Mouse (Mus musculus) embryonic facial prominence, embryonic 11.5 days (tissue): ENCODE data around the gene Gm10217. TPM values are rescaled to one million over a fixed set of nuclear protein-coding genes. Genes with fewer than 3 reads are reported as not detected.

Experiments
- ATAC-seq: fragments of 200-750 bp; cut with Nextera tagmentation; replicated peaks from 2 replicates; pipeline ENCODE4 v1.8.0; 2017; ENCODE audit warnings: low read depth; ENCODE audit not compliant: insufficient number of reproducible peaks, low FRiP score, low TSS enrichment
- DNase-seq: peaks from one replicate; pipeline ENCODE4 v3.0.0-alpha.2; 2015; ENCODE audit warnings: low spot score
- H3K27ac ChIP-seq: fragments of 300-500 bp; sonication (generic); replicated peaks from 2 replicates; pipeline ENCODE4 v1.5.1; 2014; ENCODE audit warnings: mild to moderate bottlenecking, low read depth, low read length, control low read depth
- H3K27me3 ChIP-seq: fragments of 300-500 bp; sonication (generic); 2 replicates; pipeline ENCODE4 v1.6.1; 2014; ENCODE audit warnings: mild to moderate bottlenecking, low read length, moderate library complexity, mixed read lengths; ENCODE audit not compliant: control insufficient read depth, insufficient read depth
- H3K36me3 ChIP-seq: fragments of 300-500 bp; sonication (generic); replicated peaks from 2 replicates; pipeline ENCODE4 v1.6.1; 2014; ENCODE audit warnings: low read depth, mild to moderate bottlenecking, low read length, moderate library complexity, mixed read lengths; ENCODE audit not compliant: control insufficient read depth, insufficient read depth
- H3K4me1 ChIP-seq: fragments of 300-500 bp; sonication (generic); 2 replicates; pipeline ENCODE4 v1.6.1; 2014; ENCODE audit warnings: low read length, mixed read lengths; ENCODE audit not compliant: control insufficient read depth, insufficient read depth
- H3K4me2 ChIP-seq: fragments of 300-500 bp; sonication (generic); 2 replicates; pipeline ENCODE4 v1.6.1; 2014; ENCODE audit warnings: low read depth, mild to moderate bottlenecking, control low read depth, low read length, moderate library complexity
- H3K4me3 ChIP-seq: fragments of 300-500 bp; sonication (generic); 2 replicates; pipeline ENCODE4 v1.5.1; 2014; ENCODE audit warnings: low read depth, low read length, control low read depth
- H3K9ac ChIP-seq: fragments of 300-500 bp; sonication (generic); replicated peaks from 2 replicates; pipeline ENCODE4 v1.6.1; 2014; ENCODE audit warnings: mild to moderate bottlenecking, control low read depth, low read length
- H3K9me3 ChIP-seq: fragments of 300-500 bp; sonication (generic); replicated peaks from 2 replicates; pipeline ENCODE4 v1.6.1; 2016; ENCODE audit warnings: mild to moderate bottlenecking, low read length, inconsistent platforms, mixed read lengths; ENCODE audit not compliant: control insufficient read depth
- WGBS: fragments of 180-500 bp; shearing (Covaris S2); extraction: QIAGEN DNeasy Blood & Tissue Kit; methylation state at CpG from one replicate; pipeline ENCODE4 v1.1.7; 2014; 5-methylcytosine and 5-hydroxymethylcytosine counted together
- polyA plus RNA-seq: library from polyadenylated mRNA; unstranded; fragments of >200 nt; fragmentation: Nextera tagmentation; extraction: Ambion mirVana; gene quantifications from 2 replicates; pipeline ENCODE4 v1.2.1, GENCODE M21; 2014

Gene Gm10217
- polyA plus RNA-seq, 1 experiment from 2014 or later: not detected

DNA sequence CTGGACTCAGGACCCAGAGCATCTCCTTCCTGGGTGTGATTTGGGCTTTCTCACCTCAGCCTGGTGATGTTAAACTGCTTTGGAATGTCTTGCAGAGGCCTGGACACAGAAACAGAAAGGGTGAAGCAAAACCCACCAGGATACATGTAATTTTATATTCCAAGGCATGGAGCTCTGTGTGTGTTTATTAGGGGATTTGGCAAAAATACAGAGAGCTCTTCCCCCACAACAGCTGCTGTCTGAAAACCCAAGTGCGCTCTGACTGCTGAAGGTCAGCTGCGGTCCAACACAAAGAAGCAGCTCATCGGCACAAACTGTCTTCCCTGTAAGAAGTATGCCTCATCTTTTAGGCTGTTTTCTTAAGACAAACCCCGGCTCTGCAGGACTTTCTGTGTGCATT is 15.9 kb downstream of the Gm10217 start:
- 83% methylated on average over 4 of the region's 4 CpGs for WGBS
- H3K4me2 ChIP-seq: no peak overlapping the region
- ATAC-seq (no peak), DNase-seq (no peak)
- no peaks in the 10 kb centered on the region for H3K27me3 ChIP-seq
- no peaks in the 10 kb centered on the region for H3K4me1 ChIP-seq
- no peak overlapping the region for H3K27ac ChIP-seq
- no peaks in the 10 kb centered on the region for H3K9me3 ChIP-seq
- no peak overlapping the region for H3K4me3 ChIP-seq
- no peak overlapping the region for H3K9ac ChIP-seq
- H3K36me3 ChIP-seq: no peaks in the 10 kb centered on the region

DNA sequence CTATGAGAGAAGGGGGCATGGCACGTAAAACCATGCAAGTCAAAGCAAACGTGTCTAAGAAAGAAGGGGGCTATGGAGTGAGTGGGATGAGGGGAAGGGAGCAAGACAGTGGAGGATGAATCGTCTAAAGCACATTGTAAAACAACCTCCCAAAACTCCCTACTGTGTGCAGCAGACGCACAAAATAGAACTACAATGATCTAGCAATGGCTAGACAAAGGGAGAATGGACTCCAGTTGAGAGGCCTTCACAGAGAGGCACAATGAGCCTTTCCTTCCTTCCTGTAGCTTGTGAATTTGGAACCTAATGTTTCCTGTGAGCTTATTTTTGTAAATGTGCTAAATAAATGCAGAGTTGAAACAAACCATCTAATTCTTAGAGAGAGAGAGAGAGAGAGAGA is 22.7 kb downstream of the Gm10217 start:
- H3K9me3 ChIP-seq: no peaks in the 10 kb centered on the region
- DNase-seq (no peak), ATAC-seq (no peak)
- H3K27ac ChIP-seq: no peak overlapping the region
- H3K4me1 ChIP-seq: no peaks in the 10 kb centered on the region
- H3K9ac ChIP-seq: no peak overlapping the region
- no peak overlapping the region for H3K4me3 ChIP-seq
- WGBS: 70% methylated on average over 4 of the region's 4 CpGs
- no peaks in the 10 kb centered on the region for H3K27me3 ChIP-seq
- H3K4me2 ChIP-seq: no peak overlapping the region
- no peaks in the 10 kb centered on the region for H3K36me3 ChIP-seq

DNA sequence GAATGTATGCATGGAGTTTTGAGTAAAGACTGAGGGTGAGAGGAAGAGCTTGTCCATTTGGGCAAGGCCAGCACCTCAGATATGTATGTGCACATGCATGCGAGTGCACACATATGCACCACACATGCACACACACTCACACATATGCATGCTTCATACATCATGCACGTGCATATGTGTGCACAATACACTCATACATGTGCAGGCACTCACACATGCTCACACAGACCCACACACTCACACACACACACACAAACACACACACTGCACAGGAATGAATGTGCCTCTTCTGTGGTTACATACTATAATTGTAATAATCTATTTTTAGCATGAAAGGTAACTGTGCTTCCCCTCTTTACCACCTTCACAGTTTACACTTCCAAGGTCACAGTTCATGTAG is 35.1 kb downstream of the Gm10217 start:
- Histone ChIP-seq H3K9me3 (no peaks in the 10 kb centered on the region), H3K27me3 (no peaks in the 10 kb centered on the region), H3K9ac (no peak overlapping the region), H3K36me3 (no peaks in the 10 kb centered on the region), H3K4me1 (no peaks in the 10 kb centered on the region), H3K4me2 (no peak overlapping the region), H3K4me3 (no peak overlapping the region), H3K27ac (no peak overlapping the region)
- 0 out of 2 replicates have a peak, but pooled peaks have one; percentile 39 for ATAC-seq
- DNase-seq: no peak
- WGBS: 81% methylated on average over 2 of the region's 2 CpGs

DNA sequence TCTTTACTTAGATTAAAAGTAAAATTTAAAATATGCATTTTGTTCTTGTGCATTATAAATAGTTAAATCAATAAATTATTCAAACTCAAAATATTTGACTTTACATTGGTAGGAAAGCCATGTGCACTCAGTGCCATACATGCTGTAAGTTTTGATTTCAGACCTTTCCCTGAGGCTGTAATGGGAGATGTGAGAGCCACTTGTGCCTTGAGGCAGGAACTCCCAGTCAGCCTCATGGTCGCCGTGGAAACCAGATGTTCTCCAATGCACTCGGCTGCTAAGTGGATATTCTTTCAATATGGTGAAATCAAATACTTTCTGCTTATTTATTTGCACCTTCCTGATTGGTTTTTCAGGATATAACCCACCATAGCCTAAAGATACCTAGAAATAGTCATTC is 35.6 kb downstream of the Gm10217 start:
- 52% methylated on average over 3 of the region's 3 CpGs for WGBS
- H3K36me3 ChIP-seq: no peaks in the 10 kb centered on the region
- H3K27me3 ChIP-seq: no peaks in the 10 kb centered on the region
- no peak overlapping the region for H3K4me2 ChIP-seq
- no peak overlapping the region for H3K9ac ChIP-seq
- no peak overlapping the region for H3K27ac ChIP-seq
- no peaks in the 10 kb centered on the region for H3K4me1 ChIP-seq
- DNase-seq: peak; percentile 59
- no peak for ATAC-seq
- H3K4me3 ChIP-seq: no peak overlapping the region
- no peaks in the 10 kb centered on the region for H3K9me3 ChIP-seq

Other genes starting within 250 kb of the Gm10217 start
- 0.83 and 1.1 TPM in 2 replicates for gene Fam155a, start 93.1 kb upstream of the Gm10217 start, polyA plus RNA-seq
- 9.2 and 9.9 TPM in 2 replicates for gene Lig4, start 113.4 kb downstream of the Gm10217 start, polyA plus RNA-seq
- 22.0 and 25.6 TPM in 2 replicates for gene Abhd13, start 113.5 kb downstream of the Gm10217 start, polyA plus RNA-seq
- 0.17 TPM in 1 of 2 replicates, not detected in the other for gene Tnfsf13b, start 142.2 kb downstream of the Gm10217 start, polyA plus RNA-seq